Mouse (Mus musculus): Measurements from ENCODE around the gene Gm2012. TPM values are rescaled to one million over a fixed set of nuclear protein-coding genes. Genes with fewer than 3 reads are reported as not detected.
"Not testable (repeated sequence)": the region's sequence is repeated elsewhere in the genome, so short reads cannot be mapped to it uniquely, and the experiment has no call there.

Gm2012 gene
- polyA plus RNA-seq (2016; fragmentation: Nextera tagmentation; extraction: Ambion mirVana): not detected in 2 replicates

DNA sequence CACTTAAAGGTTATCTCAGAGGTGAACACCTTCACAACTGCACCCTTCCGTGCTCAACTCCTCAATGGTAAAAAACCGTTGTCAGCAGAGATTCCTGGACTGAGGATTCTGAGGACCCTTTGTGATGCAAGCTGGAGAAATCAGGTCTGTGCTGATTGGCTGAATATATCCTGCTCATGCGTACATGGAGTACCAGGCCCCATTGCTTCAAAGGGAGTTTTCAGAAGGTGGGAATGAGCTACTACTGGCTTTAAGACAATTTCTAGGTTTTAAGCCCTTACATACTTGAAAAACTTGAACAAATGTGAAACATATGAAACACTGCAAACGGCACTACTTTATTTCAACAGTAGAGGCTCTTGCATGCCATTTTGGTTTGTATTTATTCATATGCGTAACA is at the start of gene Gm2012:
TSS of gene Gm2012 (minus strand) at position 101 of the 400 bp plus-strand sequence.
- not testable (repeated sequence) for DNase-seq (ENCODE audit: low spot score); H3K36me3 ChIP-seq
- 100% methylated on average over 1 of the region's 5 CpGs for WGBS

DNA sequence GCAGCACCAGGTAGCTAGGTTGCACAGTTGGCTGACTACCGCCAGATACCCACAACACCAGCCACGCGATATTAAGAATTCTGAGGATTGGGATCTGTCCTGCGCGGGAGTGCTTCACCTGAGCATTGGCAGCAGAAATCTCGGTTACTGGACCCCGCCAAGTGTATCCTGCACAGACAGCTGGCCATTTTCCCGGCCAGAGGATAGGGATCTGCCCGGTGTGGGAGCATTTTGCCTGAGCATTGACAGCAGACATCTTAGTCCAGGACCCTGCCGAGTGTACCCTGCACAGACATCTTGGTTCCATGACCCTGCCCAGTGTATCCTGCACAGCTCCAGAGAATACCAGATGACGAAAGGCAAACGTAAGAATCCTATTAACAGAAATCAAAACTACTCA is 72.0 kb downstream of the Gm2012 start:
- WGBS: 75% methylated on average over 12 of the region's 12 CpGs
- not testable (repeated sequence) for H3K36me3 ChIP-seq; DNase-seq (ENCODE audit: low spot score); H3K4me1 ChIP-seq; H3K27me3 ChIP-seq (ENCODE audit: low read depth, poor library complexity, severe bottlenecking); H3K27ac ChIP-seq (replicated peaks); H3K4me3 ChIP-seq; H3K9me3 ChIP-seq (replicated peaks)

More for the DNA sequence above, at the start of gene Gm2012:
- H3K4me3 ChIP-seq; H3K27me3 ChIP-seq (ENCODE audit: low read depth, poor library complexity, severe bottlenecking); H3K4me1 ChIP-seq; H3K9me3 ChIP-seq (replicated peaks); H3K27ac ChIP-seq (replicated peaks): not testable (repeated sequence)

Small RNA genes lying within 50 kb of the gene (microRNA-seq; reads per million reads assigned to microRNA genes)
- not detected for gene Gm26302

Other genes with a start within 250 kb of the Gm2012 start
- not detected in 2 replicates for gene Gm5168, start 180.3 kb downstream of the Gm2012 start, polyA plus RNA-seq (2016; fragmentation: Nextera tagmentation; extraction: Ambion mirVana)
- not detected in 2 replicates for gene Gm2030, start 78.7 kb upstream of the Gm2012 start, polyA plus RNA-seq (2016; fragmentation: Nextera tagmentation; extraction: Ambion mirVana)